Mouse (Mus musculus) liver, embryonic 15.5 days (tissue): ENCODE data around the gene Plekha3. TPM values are rescaled to one million over a fixed set of nuclear protein-coding genes. Genes with fewer than 3 reads are reported as not detected.

Experiments
- ATAC-seq: fragments of 200-750 bp; cut with Nextera tagmentation; 2 replicates; pipeline ENCODE4 v1.8.0; 2017; ENCODE audit warnings: moderate number of reproducible peaks, mild to moderate bottlenecking, moderate library complexity; ENCODE audit not compliant: insufficient read depth
- H3K27ac ChIP-seq: fragments of 300-500 bp; sonication (generic); replicated peaks from 2 replicates; pipeline ENCODE4 v1.5.1; 2015; ENCODE audit warnings: mild to moderate bottlenecking, inconsistent platforms
- H3K27me3 ChIP-seq: fragments of 300-500 bp; sonication (generic); 2 replicates; pipeline ENCODE4 v1.6.1; 2015; ENCODE audit warnings: mild to moderate bottlenecking, inconsistent platforms
- H3K36me3 ChIP-seq: fragments of 300-500 bp; sonication (generic); replicated peaks from 2 replicates; pipeline ENCODE4 v1.6.1; 2015; ENCODE audit warnings: moderate library complexity, mild to moderate bottlenecking, inconsistent platforms
- H3K4me1 ChIP-seq: fragments of 300-500 bp; sonication (generic); replicated peaks from 2 replicates; pipeline ENCODE4 v1.6.1; 2015; ENCODE audit warnings: inconsistent platforms
- H3K4me2 ChIP-seq: fragments of 300-500 bp; sonication (generic); 2 replicates; pipeline ENCODE4 v1.6.1; 2015; ENCODE audit warnings: moderate library complexity, mild to moderate bottlenecking, inconsistent platforms
- H3K4me3 ChIP-seq: fragments of 300-500 bp; sonication (generic); replicated peaks from 2 replicates; pipeline ENCODE4 v1.5.1; 2015; ENCODE audit warnings: mild to moderate bottlenecking, inconsistent platforms
- H3K9ac ChIP-seq: fragments of 300-500 bp; sonication (generic); 2 replicates; pipeline ENCODE4 v1.6.1; 2015; ENCODE audit warnings: moderate library complexity, mild to moderate bottlenecking, inconsistent platforms
- H3K9me3 ChIP-seq: fragments of 300-500 bp; sonication (generic); replicated peaks from 2 replicates; pipeline ENCODE4 v1.6.1; 2016; ENCODE audit warnings: inconsistent platforms
- WGBS: fragments of 180-500 bp; shearing (Covaris S2); methylation state at CpG from one replicate; pipeline ENCODE4 v1.1.7; 2015; ENCODE audit warnings: mixed read lengths; ENCODE audit not compliant: insufficient replicate concordance; 5-methylcytosine and 5-hydroxymethylcytosine counted together
- polyA plus RNA-seq: library from polyadenylated mRNA; unstranded; fragments of >200 nt; fragmentation: Nextera tagmentation; extraction: Ambion mirVana; gene quantifications from 2 replicates; pipeline ENCODE4 v1.2.1, GENCODE M21; 2015

Gene Plekha3
- polyA plus RNA-seq, 1 experiment from 2014 or later: 2.7 TPM

DNA sequence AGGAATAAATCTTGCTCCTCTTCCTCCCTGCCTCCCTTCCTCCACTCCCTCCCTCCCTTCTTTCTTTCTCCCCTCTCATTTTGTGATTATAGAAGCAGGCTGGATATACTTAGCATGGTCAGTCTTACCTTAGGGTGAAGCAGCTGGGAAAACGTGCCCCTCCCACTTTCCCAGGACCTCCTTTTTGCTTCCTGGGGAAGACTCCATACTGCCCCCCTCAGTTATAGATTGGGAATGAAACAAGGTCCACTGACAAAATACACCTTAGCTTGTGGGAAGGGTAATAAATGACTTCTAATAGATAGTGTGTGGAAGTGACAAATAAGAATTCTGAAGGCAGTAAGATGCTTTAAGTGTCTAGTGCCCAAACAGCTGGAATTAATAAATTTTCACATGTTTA lies 19.1 kb upstream of the Plekha3 start:
- Histone ChIP-seq H3K36me3 (no peaks in the 10 kb centered on the region), H3K27me3 (no peaks in the 10 kb centered on the region), H3K9me3 (no peaks in the 10 kb centered on the region), H3K4me1 (no peaks in the 10 kb centered on the region), H3K4me3 (no peak overlapping the region), H3K4me2 (no peak overlapping the region), H3K27ac (no peak overlapping the region), H3K9ac (no peak overlapping the region)
- ATAC-seq: no peak
- 0% methylated on average over 1 of the region's 1 CpGs for WGBS

DNA sequence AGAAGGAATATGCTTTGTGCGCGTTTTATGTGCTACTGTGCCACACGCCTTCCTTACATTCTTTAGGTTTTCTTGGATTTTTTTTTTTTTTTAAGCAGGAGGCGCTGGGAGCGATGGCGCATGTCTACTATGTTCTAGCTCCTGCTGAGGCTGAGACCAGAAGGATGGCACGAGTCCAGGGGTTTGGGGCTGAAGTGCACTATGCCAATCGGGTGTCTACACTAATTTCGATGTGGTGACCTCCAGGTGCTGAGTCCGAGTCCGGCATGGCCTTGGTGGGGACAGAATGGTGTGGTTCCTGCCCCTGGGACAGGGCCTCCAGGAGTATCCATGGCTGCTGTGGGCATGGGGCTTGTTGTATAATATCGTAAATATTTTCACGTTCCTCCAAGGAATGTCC lies 16.5 kb upstream of the Plekha3 start:
- Histone ChIP-seq H3K9me3 (no peaks in the 10 kb centered on the region), H3K27ac (no peak overlapping the region), H3K4me3 (no peak overlapping the region), H3K9ac (no peak overlapping the region), H3K27me3 (no peaks in the 10 kb centered on the region), H3K4me1 (no peaks in the 10 kb centered on the region), H3K4me2 (no peak overlapping the region), H3K36me3 (no peaks in the 10 kb centered on the region)
- whole genome bisulfite sequencing: 64% methylated on average over 13 of the region's 13 CpGs
- no peak for ATAC-seq

DNA sequence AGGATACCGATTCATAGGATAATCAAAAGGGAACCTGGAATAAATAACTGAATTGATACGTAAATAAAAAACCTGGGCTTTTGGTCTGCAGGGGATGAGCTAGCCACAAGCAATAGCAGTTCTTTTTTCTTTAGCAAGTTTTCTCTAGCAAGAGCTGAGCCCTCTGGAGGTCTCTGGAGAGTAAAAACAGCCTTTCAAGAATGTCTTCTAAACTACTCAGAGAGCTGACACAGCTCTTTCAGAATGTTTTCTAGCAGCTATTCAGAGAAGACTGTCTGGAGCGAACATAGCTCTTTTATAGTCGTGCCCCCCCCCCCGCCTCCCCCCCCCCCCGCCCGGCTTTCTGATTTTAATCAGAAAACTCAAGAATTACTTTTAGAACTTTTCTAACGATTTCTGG lies 15.7 kb upstream of the Plekha3 start:
- H3K36me3 ChIP-seq: no peaks in the 10 kb centered on the region
- H3K9ac ChIP-seq: no peak overlapping the region
- no peaks in the 10 kb centered on the region for H3K27me3 ChIP-seq
- no peaks in the 10 kb centered on the region for H3K9me3 ChIP-seq
- 34% methylated on average over 7 of the region's 8 CpGs for WGBS
- no peak overlapping the region for H3K4me3 ChIP-seq
- H3K27ac ChIP-seq: no peak overlapping the region
- H3K4me1 ChIP-seq: no peaks in the 10 kb centered on the region
- ATAC-seq: no peak
- H3K4me2 ChIP-seq: no peak overlapping the region

DNA sequence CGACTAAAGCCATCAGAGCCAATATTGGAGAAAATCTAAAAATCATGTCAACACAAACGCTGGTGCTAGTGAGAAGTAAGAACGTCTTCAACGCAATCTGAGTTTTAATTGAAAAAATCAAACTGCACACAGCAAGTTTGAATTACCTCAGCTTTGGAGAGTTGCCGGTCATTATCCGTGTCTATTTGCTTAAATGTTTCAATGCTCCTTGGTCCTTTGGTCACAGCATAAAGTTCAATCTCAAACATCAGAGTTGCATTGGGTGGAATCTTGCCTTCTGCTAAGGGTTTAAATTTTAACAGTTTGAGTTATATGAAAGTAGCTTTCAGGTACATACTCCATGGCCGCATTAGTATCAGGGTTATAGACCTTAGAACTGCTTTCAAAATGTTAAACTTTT lies 9.6 kb upstream of the Plekha3 start:
- no peak overlapping the region for H3K4me3 ChIP-seq
- 85% methylated on average over 7 of the region's 7 CpGs for WGBS
- H3K9me3 ChIP-seq: no peaks in the 10 kb centered on the region
- H3K36me3 ChIP-seq: no peaks in the 10 kb centered on the region
- no peak overlapping the region for H3K27ac ChIP-seq
- H3K27me3 ChIP-seq: no peaks in the 10 kb centered on the region
- ATAC-seq: no peak
- no peak overlapping the region for H3K4me2 ChIP-seq
- H3K4me1 ChIP-seq: no peaks in the 10 kb centered on the region
- no peak overlapping the region for H3K9ac ChIP-seq

DNA sequence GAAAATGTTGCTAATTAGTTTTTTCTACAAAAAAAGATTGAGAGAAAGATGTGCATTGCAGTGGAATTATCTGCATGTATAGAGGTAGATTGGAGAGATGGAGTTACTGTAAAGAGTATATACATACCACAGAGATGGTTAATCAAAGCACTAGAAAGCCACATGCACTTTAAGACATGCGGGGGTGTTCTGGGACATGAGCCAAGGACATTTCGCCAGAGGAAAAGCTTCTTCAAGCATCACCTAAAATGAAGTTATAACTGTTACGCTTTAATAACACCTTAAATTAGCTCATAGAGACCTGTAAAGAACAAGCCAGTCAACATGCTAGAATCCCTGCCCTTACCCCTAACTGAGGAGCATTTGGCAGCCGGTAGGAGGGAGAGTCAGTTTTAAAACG lies 7.9 kb upstream of the Plekha3 start:
- no peak overlapping the region for H3K27ac ChIP-seq
- no peak overlapping the region for H3K4me2 ChIP-seq
- peaks cover 7% of the 10 kb centered on the region; the same call in 1 of the 2 replicates for H3K4me1 ChIP-seq
- H3K27me3 ChIP-seq: no peaks in the 10 kb centered on the region
- no peaks in the 10 kb centered on the region for H3K36me3 ChIP-seq
- ATAC-seq: no peak
- 71% methylated on average over 5 of the region's 5 CpGs for WGBS
- H3K9me3 ChIP-seq: no peaks in the 10 kb centered on the region
- H3K4me3 ChIP-seq: no peak overlapping the region
- H3K9ac ChIP-seq: no peak overlapping the region

DNA sequence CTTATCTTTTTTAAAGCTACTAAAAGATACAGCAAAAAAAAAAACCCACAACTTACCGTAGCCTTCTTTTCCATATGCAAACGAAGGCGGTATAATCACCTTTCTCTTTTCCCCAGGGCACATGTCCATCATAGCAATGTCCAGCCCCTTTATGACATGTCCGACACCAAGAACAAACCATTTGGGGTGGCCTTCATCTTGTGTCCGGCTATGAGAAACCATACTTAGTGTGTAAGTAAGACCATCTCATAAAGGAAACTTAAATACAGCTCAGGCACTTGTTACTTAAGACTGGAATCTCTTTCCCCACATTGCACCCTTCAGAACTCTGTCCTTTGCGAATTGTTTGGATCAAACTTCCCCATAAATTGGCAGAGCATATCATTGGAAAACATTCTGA lies 3.4 kb upstream of the Plekha3 start:
- H3K4me2 ChIP-seq: peak overlapping the region; percentile 67
- H3K9me3 ChIP-seq: no peaks in the 10 kb centered on the region
- peaks cover 46% of the 10 kb centered on the region for H3K4me1 ChIP-seq
- ATAC-seq: no peak
- H3K36me3 ChIP-seq: no peaks in the 10 kb centered on the region
- H3K27me3 ChIP-seq: no peaks in the 10 kb centered on the region
- WGBS: 65% methylated on average over 6 of the region's 6 CpGs
- H3K4me3 ChIP-seq: 0 out of 2 replicates have a peak overlapping the region, but pooled peaks have one; percentile 55
- H3K27ac ChIP-seq: no peak overlapping the region
- H3K9ac ChIP-seq: no peak overlapping the region

DNA sequence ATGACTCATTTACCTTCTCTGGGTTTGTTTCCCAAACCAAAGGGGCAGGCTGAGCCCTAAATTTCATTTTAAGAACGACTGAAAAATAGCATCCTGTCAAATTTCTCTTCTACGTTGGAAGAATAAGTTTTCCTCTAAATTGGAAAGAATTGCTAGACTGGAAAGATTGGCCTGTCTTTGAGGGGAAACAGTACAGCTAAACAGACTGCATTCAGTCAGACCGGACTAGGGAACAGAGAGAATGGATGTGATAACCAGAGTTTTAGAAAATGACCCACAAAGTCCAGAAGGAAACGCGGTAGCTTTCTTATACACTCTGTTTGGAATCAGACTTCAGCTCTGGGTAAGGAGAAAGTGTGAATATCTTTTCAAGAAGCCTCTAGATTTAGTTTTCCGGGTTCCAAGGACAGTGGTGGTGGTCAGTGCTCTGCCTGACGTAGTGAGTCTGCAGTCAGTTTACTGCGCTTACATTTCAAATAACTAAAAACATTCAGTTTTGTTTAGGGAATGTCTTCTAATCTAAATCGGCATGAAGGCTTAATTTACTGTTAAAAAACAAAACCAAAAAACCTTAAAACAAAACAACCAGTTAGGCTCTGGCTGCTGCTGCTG lies 2.8 kb upstream of the Plekha3 start:
- Histone ChIP-seq H3K4me1 (peaks cover 49% of the 10 kb centered on the region), H3K4me3 (peak overlapping the region; percentile 55), H3K27me3 (no peaks in the 10 kb centered on the region), H3K9me3 (no peaks in the 10 kb centered on the region), H3K27ac (peak overlapping the region; percentile 16), H3K36me3 (no peaks in the 10 kb centered on the region), H3K9ac (peak overlapping the region; percentile 32), H3K4me2 (peak overlapping the region; percentile 67)
- WGBS: 12% methylated on average over 9 of the region's 9 CpGs
- ATAC-seq: no peak

DNA sequence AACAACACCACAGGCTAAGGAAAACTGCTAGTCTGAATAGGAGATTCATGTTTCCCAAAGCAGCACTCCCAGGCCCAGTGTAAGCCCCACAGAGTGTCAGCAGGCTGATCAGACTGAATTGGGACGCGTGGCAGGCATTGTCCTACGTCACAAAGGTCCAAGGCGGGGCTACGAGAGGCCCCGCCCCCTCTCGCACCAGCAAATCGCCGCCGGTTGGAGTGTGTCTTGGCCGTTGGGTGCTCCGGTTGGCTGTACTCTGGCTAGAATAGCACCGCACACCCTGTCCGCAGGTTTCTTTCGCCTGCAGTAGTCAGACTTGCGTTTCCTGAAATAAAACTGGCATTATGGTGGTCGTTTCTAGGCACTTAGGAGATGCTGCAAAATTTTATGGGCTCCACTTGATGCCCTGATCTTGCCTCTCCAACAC lies 2.1 kb upstream of the Plekha3 start, which contains the start of gene Fkbp7:
TSS of gene Fkbp7 (minus strand) at position 151 of the 427 bp plus-strand sequence.
- peak within 1 kb of the TSS; percentile 64 for H3K27ac ChIP-seq
- H3K4me1 ChIP-seq: peaks cover 51% of the 10 kb centered on the region
- whole genome bisulfite sequencing: under 1% methylated on average over 17 of the region's 17 CpGs

DNA sequence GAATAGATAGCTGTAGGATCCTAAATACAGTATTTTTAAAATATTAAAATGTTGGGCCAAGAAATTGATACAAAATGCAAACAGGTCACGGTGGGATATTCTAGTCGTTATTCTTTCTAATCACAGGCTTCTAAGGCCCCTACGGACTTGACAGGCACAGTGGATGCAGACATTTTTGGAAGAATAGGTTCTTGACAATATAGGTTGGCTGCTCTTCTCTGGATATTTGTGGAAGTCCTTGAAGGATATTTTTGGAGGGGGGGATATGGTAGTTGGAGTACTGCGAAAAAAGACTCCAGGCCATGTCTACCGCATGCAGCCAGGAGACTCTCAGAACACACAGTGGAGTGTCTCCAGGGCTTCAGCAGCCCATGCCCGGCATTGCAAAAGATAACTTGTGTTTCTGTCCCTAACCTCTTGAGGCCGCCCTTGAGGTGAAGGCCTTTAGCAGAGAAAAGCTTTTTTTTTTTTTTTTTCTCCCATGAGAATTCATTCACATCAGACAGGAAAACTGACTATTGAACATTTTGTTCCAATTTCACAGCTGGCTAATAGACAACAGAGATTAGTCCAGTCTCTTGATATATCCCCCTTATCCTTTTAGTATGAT lies 1.5 kb upstream of the Plekha3 start:
- Histone ChIP-seq H3K36me3 (no peaks in the 10 kb centered on the region), H3K4me2 (peak overlapping the region; percentile 67), H3K4me3 (peak overlapping the region; percentile 55), H3K9me3 (no peaks in the 10 kb centered on the region), H3K4me1 (peaks cover 51% of the 10 kb centered on the region), H3K27me3 (no peaks in the 10 kb centered on the region), H3K27ac (peak overlapping the region; percentile 64), H3K9ac (peak overlapping the region; percentile 32; the same call in 1 of the 2 replicates)
- no peak for ATAC-seq
- 23% methylated on average over 7 of the region's 7 CpGs for WGBS

More for the DNA sequence above, 2.1 kb upstream of the Plekha3 start, which contains the start of gene Fkbp7:
- no peaks in the 10 kb centered on the region for H3K27me3 ChIP-seq
- no peaks in the 10 kb centered on the region for H3K9me3 ChIP-seq
- H3K4me3 ChIP-seq: peak within 1 kb of the TSS; percentile 55
- H3K4me2 ChIP-seq: peak within 1 kb of the TSS; percentile 67
- ATAC-seq: peak; percentile 84
- no peaks in the 10 kb centered on the region for H3K36me3 ChIP-seq
- peak within 1 kb of the TSS; percentile 32 for H3K9ac ChIP-seq

DNA sequence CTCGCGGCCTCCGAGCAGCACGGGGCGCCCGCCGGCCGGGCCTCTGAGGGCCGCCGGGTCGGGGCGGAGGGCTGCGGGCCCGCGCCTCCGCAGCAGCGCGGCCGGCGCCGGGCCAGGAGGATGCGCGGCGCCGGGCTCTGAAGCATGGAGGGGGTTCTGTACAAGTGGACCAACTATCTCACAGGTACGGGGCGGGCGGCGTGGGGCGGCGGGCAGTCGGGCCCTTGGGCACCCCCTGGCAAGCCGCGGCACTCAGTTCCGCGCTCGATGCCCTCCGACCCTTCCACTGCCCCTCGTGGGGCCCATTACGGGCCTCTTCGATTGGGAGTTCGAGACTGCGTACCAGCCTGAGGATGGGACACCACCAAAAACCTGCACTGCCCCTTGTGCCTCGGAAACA lies 370 bp downstream of the Plekha3 start:
- H3K4me2 ChIP-seq: peak overlapping the region; percentile 82
- H3K9ac ChIP-seq: peak overlapping the region; percentile 74
- peak; percentile 33 for ATAC-seq
- under 1% methylated on average over 44 of the region's 44 CpGs for WGBS
- no peaks in the 10 kb centered on the region for H3K9me3 ChIP-seq
- H3K27ac ChIP-seq: peak overlapping the region; percentile 51
- H3K27me3 ChIP-seq: no peaks in the 10 kb centered on the region
- H3K4me1 ChIP-seq: peaks cover 51% of the 10 kb centered on the region
- peak overlapping the region; percentile 82 for H3K4me3 ChIP-seq
- no peaks in the 10 kb centered on the region; the same call in 1 of the 2 replicates for H3K36me3 ChIP-seq

DNA sequence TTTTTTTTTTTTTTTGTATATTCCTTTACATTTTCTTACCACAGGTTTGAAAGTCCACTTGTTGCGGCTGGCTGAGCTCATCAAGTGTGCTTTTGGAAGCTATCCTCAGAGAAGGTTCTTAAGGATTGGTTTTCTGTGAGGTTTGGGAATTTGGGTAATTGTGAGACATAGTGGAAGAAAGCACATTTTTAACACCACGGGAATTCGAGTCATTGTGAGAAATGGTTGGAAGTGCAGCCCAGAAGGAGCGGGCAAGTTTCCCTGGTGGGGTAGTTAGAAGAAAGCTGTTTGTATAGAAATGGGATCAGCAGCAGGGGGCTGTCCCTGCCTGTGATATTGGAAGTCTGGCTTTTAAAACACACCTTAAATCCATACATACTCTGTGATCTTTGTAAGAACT lies 868 bp downstream of the Plekha3 start:
- Histone ChIP-seq H3K4me1 (peaks cover 51% of the 10 kb centered on the region), H3K27me3 (no peaks in the 10 kb centered on the region)
- 15% methylated on average over 4 of the region's 4 CpGs for WGBS

More for the DNA sequence above, 868 bp downstream of the Plekha3 start:
- Histone ChIP-seq H3K36me3 (no peaks in the 10 kb centered on the region; the same call in 1 of the 2 replicates), H3K27ac (no peak overlapping the region), H3K4me3 (peak overlapping the region; percentile 82), H3K4me2 (peak overlapping the region; percentile 82), H3K9ac (peak overlapping the region; percentile 74), H3K9me3 (no peaks in the 10 kb centered on the region)
- no peak for ATAC-seq
